Comparison of ENCODE assay signal across 19 mouse cellular contexts in genomic region chr1:42277130-42277529, GRCm38 (mm10).
DNase-seq lines count a peak whose midpoint lies in the region; ATAC-seq and TF ChIP-seq lines count a peak whose summit lies in the region.
"Had no signal": no experiment of that assay in that cellular context is flagged by ENCODE, and none has a peak within 500 bp of the region (broad histone marks: within the 10 kb centered on the region; RNA-seq: fewer than 3 reads in every experiment).

No protein-coding gene starts in this region.

- DNase-seq in forebrain, postnatal 0 days = no peak
- peak; percentile 60 for DNase-seq in heart, adult 11 months
- DNase-seq in heart, postnatal 25 days (ENCODE audit: low spot score) = no peak
- DNase-seq in midbrain, embryonic 10.5 days (ENCODE audit: low spot score) = peak; percentile 18
- DNase-seq in brain, embryonic 14.5 days (ENCODE audit: low read depth) = peak; percentile 48
- DNase-seq in ovary, adult 18-20 months (ENCODE audit: low spot score) = no peak
- DNase-seq: adrenal gland, postnatal 14 days; cerebellum, adult 18-20 months; cerebellum, adult 9-11 months; cerebellum, postnatal 36 days; gastrocnemius, adult 2 months; gastrocnemius, postnatal 25 days; kidney, adult 11 months had no signal

- H3K36me3 ChIP-seq in forebrain, embryonic 12.5 days (replicated peaks) = 0 out of 2 replicates have a peak, but pooled peaks cover 5% of the 10 kb centered on the region
- H3K36me3 ChIP-seq in forebrain, postnatal 0 days (ENCODE audit: insufficient read depth) = no peaks in the 10 kb centered on the region
- H3K36me3 ChIP-seq in midbrain, embryonic 10.5 days = no peaks in the 10 kb centered on the region
- no peaks in the 10 kb centered on the region for H3K36me3 ChIP-seq in midbrain, embryonic 15.5 days (replicated peaks)
- H3K36me3 ChIP-seq: embryonic facial prominence, embryonic 13.5 days; heart, embryonic 13.5 days; hindbrain, embryonic 15.5 days had no signal

- no peak overlapping the region for H3K9ac ChIP-seq in forebrain, embryonic 12.5 days
- no peak overlapping the region for H3K9ac ChIP-seq in forebrain, postnatal 0 days
- H3K9ac ChIP-seq in midbrain, embryonic 15.5 days = no peak overlapping the region
- H3K9ac ChIP-seq: embryonic facial prominence, embryonic 13.5 days; heart, embryonic 13.5 days; hindbrain, embryonic 15.5 days had no signal

- TF ChIP-seq POLR2A in brain, embryonic 14.5 days (IDR thresholded peaks at IDR 0.05; ENCODE audit: borderline replicate concordance, extremely low read depth, insufficient read depth, insufficient read length, poor library complexity, severe bottlenecking) = no peak

- H3K4me1 ChIP-seq in forebrain, embryonic 12.5 days = peaks cover 13% of the 10 kb centered on the region
- H3K4me1 ChIP-seq in forebrain, postnatal 0 days (ENCODE audit: insufficient read depth) = no peaks in the 10 kb centered on the region
- H3K4me1 ChIP-seq in midbrain, embryonic 10.5 days = peaks cover 19% of the 10 kb centered on the region
- peaks cover 7% of the 10 kb centered on the region for H3K4me1 ChIP-seq in midbrain, embryonic 15.5 days
- H3K4me1 ChIP-seq: embryonic facial prominence, embryonic 13.5 days; heart, embryonic 13.5 days; hindbrain, embryonic 15.5 days had no signal

- H3K4me2 ChIP-seq in forebrain, embryonic 12.5 days = peak overlapping the region; percentile 6; the same call in 1 of the 2 replicates
- H3K4me2 ChIP-seq in forebrain, postnatal 0 days (ENCODE audit: low read depth) = no peak overlapping the region; the same call in 1 of the 2 replicates
- H3K4me2 ChIP-seq in midbrain, embryonic 15.5 days = no peak overlapping the region
- H3K4me2 ChIP-seq: embryonic facial prominence, embryonic 13.5 days; heart, embryonic 13.5 days; hindbrain, embryonic 15.5 days had no signal

- 37% methylated on average over 8 of the region's 8 CpGs for WGBS in forebrain, embryonic 12.5 days
- 33% methylated on average over 8 of the region's 8 CpGs for WGBS in forebrain, postnatal 0 days
- 49% methylated on average over 8 of the region's 8 CpGs for WGBS in midbrain, embryonic 10.5 days
- 34% methylated on average over 8 of the region's 8 CpGs for WGBS in midbrain, embryonic 15.5 days

- H3K9me3 ChIP-seq in forebrain, embryonic 12.5 days = peaks cover 7% of the 10 kb centered on the region
- H3K9me3 ChIP-seq in forebrain, postnatal 0 days (ENCODE audit: low read length) = no peaks in the 10 kb centered on the region
- H3K9me3 ChIP-seq in midbrain, embryonic 10.5 days (replicated peaks) = peaks cover 10% of the 10 kb centered on the region; the same call in 1 of the 2 replicates
- no peaks in the 10 kb centered on the region for H3K9me3 ChIP-seq in midbrain, embryonic 15.5 days
- H3K9me3 ChIP-seq: heart, embryonic 13.5 days had no signal

- H3K27me3 ChIP-seq in forebrain, embryonic 12.5 days = no peaks in the 10 kb centered on the region
- no peaks in the 10 kb centered on the region for H3K27me3 ChIP-seq in forebrain, postnatal 0 days (ENCODE audit: insufficient read depth, low read length)
- no peaks in the 10 kb centered on the region for H3K27me3 ChIP-seq in midbrain, embryonic 10.5 days (ENCODE audit: low read depth, poor library complexity, severe bottlenecking)
- H3K27me3 ChIP-seq in midbrain, embryonic 15.5 days (replicated peaks) = no peaks in the 10 kb centered on the region
- H3K27me3 ChIP-seq: embryonic facial prominence, embryonic 13.5 days; heart, embryonic 13.5 days; hindbrain, embryonic 15.5 days had no signal

- no peak overlapping the region for H3K27ac ChIP-seq in forebrain, embryonic 12.5 days
- H3K27ac ChIP-seq in forebrain, postnatal 0 days (ENCODE audit: low read depth, low read length) = no peak overlapping the region
- H3K27ac ChIP-seq in midbrain, embryonic 10.5 days (replicated peaks) = peak overlapping the region; percentile 77
- H3K27ac ChIP-seq in midbrain, embryonic 15.5 days = no peak overlapping the region
- H3K27ac ChIP-seq: embryonic facial prominence, embryonic 13.5 days; gastrocnemius, adult 2 months; heart, embryonic 13.5 days; hindbrain, embryonic 15.5 days had no signal

- no peak for ATAC-seq in forebrain, embryonic 12.5 days (ENCODE audit: low FRiP score)
- ATAC-seq in forebrain, postnatal 0 days = no peak
- ATAC-seq in midbrain, embryonic 15.5 days (replicated peaks) = no peak; the same call in 1 of the 2 replicates
- ATAC-seq: activated CD4-positive, CD25-positive, alpha-beta regulatory T cell, adult 4 months had no signal

- H3K4me3 ChIP-seq in forebrain, embryonic 12.5 days (replicated peaks) = no peak overlapping the region
- H3K4me3 ChIP-seq in forebrain, postnatal 0 days (ENCODE audit: low read depth, low read length) = no peak overlapping the region
- H3K4me3 ChIP-seq in midbrain, embryonic 10.5 days = no peak overlapping the region
- H3K4me3 ChIP-seq in midbrain, embryonic 15.5 days = no peak overlapping the region
- H3K4me3 ChIP-seq: embryonic facial prominence, embryonic 13.5 days; gastrocnemius, adult 2 months; heart, embryonic 13.5 days; hindbrain, embryonic 15.5 days had no signal

- TF ChIP-seq CTCF in forebrain, postnatal 0 days (IDR thresholded peaks at IDR 0.05; ENCODE audit: low read depth) = no peak
- TF ChIP-seq CTCF in brain, embryonic 14.5 days (IDR thresholded peaks at IDR 0.05; ENCODE audit: borderline replicate concordance, extremely low read depth, insufficient read depth, insufficient read length) = no peak

- intact Hi-C loops in heart, postnatal 25 days (cut with DNase I) = no loop called here

Comparison
In these comparisons a context has a peak if more than half of its experiments do, and no peak if none do; other contexts are left out.
1. DNase-seq: peak in heart, adult 11 months (single experiment), midbrain, embryonic 10.5 days (single experiment) and brain, embryonic 14.5 days (single experiment); none in forebrain, postnatal 0 days (single experiment), heart, postnatal 25 days (single experiment) and ovary, adult 18-20 months (single experiment).